Mouse (Mus musculus): Measurements from ENCODE around the gene AW011738. TPM values are rescaled to one million over a fixed set of nuclear protein-coding genes. Genes with fewer than 3 reads are reported as not detected.

The AW011738 gene
- polyA plus RNA-seq, 1 experiment from 2014 or later: 3.2 TPM

DNA sequence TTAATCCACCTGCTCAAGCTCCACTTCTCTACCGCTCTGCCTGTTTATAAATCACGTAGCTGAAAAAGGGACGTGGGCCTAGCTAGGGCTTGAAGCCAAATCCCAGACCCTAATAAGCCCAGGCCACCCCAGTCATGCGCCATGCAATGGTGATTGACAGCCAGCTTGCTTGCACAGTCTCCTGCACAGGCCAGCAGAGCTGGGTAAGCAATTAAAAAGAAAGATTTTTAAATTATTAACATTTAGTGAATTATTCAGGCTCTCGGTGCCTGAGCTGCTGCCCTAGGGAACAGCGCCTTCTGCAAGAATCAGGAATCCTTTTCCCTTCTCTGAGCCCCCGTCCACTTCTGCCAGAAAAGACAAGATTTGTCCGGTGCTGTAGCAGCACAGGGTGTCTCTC is 48.0 kb downstream of the AW011738 start:
- peaks cover 35% of the 10 kb centered on the region for H3K36me3 ChIP-seq
- ATAC-seq (ENCODE audit: extremely low read depth, insufficient number of reproducible peaks, low FRiP score, low TSS enrichment): no peak
- peak overlapping the region; percentile 41; the same call in 1 of the 2 replicates for H3K4me2 ChIP-seq
- peaks cover 47% of the 10 kb centered on the region for H3K27me3 ChIP-seq (replicated peaks)
- WGBS: 73% methylated on average over 8 of the region's 8 CpGs
- H3K9ac ChIP-seq: no peak overlapping the region
- H3K4me1 ChIP-seq: peaks cover 34% of the 10 kb centered on the region
- no peaks in the 10 kb centered on the region for H3K9me3 ChIP-seq
- no peak overlapping the region for H3K4me3 ChIP-seq
- no peak overlapping the region for H3K27ac ChIP-seq (replicated peaks)

DNA sequence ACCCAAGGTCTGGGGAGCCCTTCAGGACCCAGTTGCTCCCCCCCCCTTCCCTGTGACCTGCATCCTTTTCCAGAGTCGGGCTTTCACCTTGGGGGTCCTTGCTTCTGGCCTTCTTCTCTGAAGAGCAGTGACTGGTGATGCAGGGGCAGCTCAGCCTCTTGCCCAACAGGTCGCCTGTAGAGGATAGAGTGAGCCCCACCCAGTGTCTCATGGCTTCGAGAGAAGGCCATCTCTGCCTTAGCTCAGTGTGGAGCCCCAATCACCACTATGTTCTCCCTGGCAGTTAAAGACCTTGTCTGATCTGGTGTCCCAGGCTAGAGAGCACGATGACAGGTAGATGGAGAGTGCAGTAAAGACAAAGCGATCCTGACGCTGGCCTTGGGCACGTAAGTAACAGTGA is 49.0 kb downstream of the AW011738 start:
- H3K27ac ChIP-seq (replicated peaks): 0 out of 2 replicates have a peak overlapping the region, but pooled peaks have one; percentile 1
- no peak; the same call in 1 of the 2 replicates for ATAC-seq (ENCODE audit: extremely low read depth, insufficient number of reproducible peaks, low FRiP score, low TSS enrichment)
- 29% methylated on average over 7 of the region's 7 CpGs for WGBS
- no peak overlapping the region for H3K9ac ChIP-seq
- H3K9me3 ChIP-seq: no peaks in the 10 kb centered on the region
- peaks cover 34% of the 10 kb centered on the region for H3K4me1 ChIP-seq
- H3K4me2 ChIP-seq: peak overlapping the region; percentile 41
- H3K36me3 ChIP-seq: peaks cover 25% of the 10 kb centered on the region
- H3K4me3 ChIP-seq: peak overlapping the region; percentile 18
- peaks cover 47% of the 10 kb centered on the region for H3K27me3 ChIP-seq (replicated peaks)

DNA sequence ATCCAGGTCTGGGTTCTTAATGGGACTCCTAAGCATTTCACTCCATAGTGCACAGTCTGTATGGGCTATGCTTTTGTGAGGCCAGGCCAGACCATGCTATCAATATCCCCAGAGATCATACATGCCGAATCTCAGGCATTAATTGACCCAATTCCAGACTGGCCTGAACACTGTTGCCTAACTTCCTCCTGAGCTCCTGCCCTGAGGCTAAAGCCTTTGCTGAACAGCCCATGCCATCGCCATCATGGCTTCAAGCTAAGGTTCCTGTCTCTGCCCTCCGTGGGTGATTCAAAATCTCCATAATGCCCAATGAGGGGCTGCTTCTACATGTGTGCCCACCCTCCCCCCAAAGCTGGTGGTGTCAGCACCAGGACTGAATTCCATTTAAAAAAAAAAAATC is 49.5 kb downstream of the AW011738 start:
- H3K4me2 ChIP-seq: peak overlapping the region; percentile 41
- no peaks in the 10 kb centered on the region for H3K9me3 ChIP-seq
- ATAC-seq (ENCODE audit: extremely low read depth, insufficient number of reproducible peaks, low FRiP score, low TSS enrichment): no peak
- no peak overlapping the region for H3K9ac ChIP-seq
- H3K27me3 ChIP-seq (replicated peaks): peaks cover 47% of the 10 kb centered on the region
- WGBS: 39% methylated on average over 3 of the region's 3 CpGs
- peak overlapping the region; percentile 25 for H3K27ac ChIP-seq (replicated peaks)
- H3K4me1 ChIP-seq: peaks cover 34% of the 10 kb centered on the region
- H3K36me3 ChIP-seq: peaks cover 20% of the 10 kb centered on the region
- H3K4me3 ChIP-seq: peak overlapping the region; percentile 18

DNA sequence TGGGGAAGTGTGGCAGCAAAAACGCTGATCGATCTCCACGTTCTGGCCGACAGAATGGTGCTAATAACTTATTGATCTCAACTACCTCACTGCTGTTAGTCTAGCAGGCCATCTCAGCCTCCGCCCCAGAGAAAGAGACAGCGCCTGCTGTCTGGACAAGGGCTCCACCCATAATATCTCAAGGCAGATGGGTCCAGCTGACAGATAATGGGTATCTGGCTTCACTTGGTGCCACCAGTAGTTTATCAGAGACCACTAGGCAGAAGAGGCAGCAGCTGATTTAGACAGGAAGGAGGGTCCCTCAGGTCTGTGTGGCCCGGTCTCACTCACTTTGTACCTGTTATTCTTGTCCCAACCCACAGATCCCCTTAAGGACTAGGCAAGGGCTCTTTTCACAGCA is 49.9 kb downstream of the AW011738 start:
- Histone ChIP-seq H3K9ac (no peak overlapping the region), H3K9me3 (no peaks in the 10 kb centered on the region), H3K27me3 (replicated peaks) (peaks cover 47% of the 10 kb centered on the region), H3K4me3 (peak overlapping the region; percentile 18; the same call in 1 of the 2 replicates), H3K4me2 (peak overlapping the region; percentile 41), H3K36me3 (peaks cover 16% of the 10 kb centered on the region), H3K27ac (replicated peaks) (peak overlapping the region; percentile 25; the same call in 1 of the 2 replicates), H3K4me1 (peaks cover 34% of the 10 kb centered on the region)
- ATAC-seq (ENCODE audit: extremely low read depth, insufficient number of reproducible peaks, low FRiP score, low TSS enrichment): peak; percentile 56; the same call in 1 of the 2 replicates
- 39% methylated on average over 7 of the region's 7 CpGs for WGBS

DNA sequence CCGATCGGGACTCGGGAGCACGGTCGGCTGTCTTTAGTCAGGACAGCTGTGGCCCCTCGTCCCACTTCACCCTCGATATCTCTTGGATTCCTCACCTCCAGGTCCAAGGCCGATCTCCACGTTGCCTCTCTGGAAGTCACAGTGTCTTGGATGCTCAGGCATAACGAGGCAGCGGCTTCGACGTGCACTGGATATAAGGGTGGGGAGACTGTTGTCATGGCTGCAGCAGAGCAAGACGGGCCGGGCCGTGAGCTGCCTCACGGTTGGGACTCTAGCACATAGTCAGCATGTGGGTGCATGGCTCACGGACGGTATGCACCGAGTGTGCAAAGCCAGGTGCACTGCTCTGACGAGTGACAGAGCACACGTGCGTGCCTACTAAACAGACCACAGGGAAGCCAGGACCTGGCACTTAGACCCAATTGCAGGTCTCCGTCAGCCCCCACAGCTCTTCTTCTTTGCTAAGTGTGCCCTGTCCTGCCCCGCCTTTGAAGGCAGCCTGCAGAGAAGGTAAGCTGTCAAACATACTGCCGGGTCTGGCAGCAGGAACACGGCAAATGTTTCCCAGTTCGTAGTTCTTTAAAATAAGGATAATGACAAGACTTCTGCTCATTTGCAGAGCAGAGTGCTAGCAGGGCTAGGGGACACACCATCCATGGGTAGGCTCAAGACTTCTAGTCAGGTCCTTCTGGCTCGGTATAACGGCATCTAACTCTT is 51.4 kb downstream of the AW011738 start:
- H3K27me3 ChIP-seq (replicated peaks): peaks cover 47% of the 10 kb centered on the region
- H3K4me1 ChIP-seq: peaks cover 28% of the 10 kb centered on the region
- peak overlapping the region; percentile 69 for H3K4me2 ChIP-seq
- peak overlapping the region; percentile 61 for H3K27ac ChIP-seq (replicated peaks)
- peaks cover under 1% of the 10 kb centered on the region; the same call in 1 of the 2 replicates for H3K36me3 ChIP-seq
- peak; percentile 73 for ATAC-seq (ENCODE audit: extremely low read depth, insufficient number of reproducible peaks, low FRiP score, low TSS enrichment)
- WGBS: 2% methylated on average over 26 of the region's 30 CpGs
- no peaks in the 10 kb centered on the region for H3K9me3 ChIP-seq
- peak overlapping the region; percentile 46 for H3K4me3 ChIP-seq
- peak overlapping the region; percentile 71 for H3K9ac ChIP-seq

Small RNA genes within 50 kb of the gene (microRNA-seq; reads per million reads assigned to microRNA genes)
- 3.9 reads per million, percentile 16 among the genes with 10 or more reads in this experiment for gene Mir7658

Other genes starting within 250 kb of the AW011738 start
- 20.3 and 32.8 TPM in 2 replicates for gene C1qtnf12, start 241.0 kb upstream of the AW011738 start, polyA plus RNA-seq (2015; fragmentation: Nextera tagmentation; extraction: Ambion mirVana)
- 8.8 and 10.7 TPM in 2 replicates for gene B3galt6, start 210.7 kb upstream of the AW011738 start, polyA plus RNA-seq (2015; fragmentation: Nextera tagmentation; extraction: Ambion mirVana)
- gene Sdf4, start 210.4 kb upstream of the AW011738 start, polyA plus RNA-seq (2015; fragmentation: Nextera tagmentation; extraction: Ambion mirVana): 127 and 136 TPM in 2 replicates
- gene Tnfrsf4, start 189.5 kb upstream of the AW011738 start, polyA plus RNA-seq (2015; fragmentation: Nextera tagmentation; extraction: Ambion mirVana): 0.42 and 0.47 TPM in 2 replicates
- gene Tnfrsf18, start 177.1 kb upstream of the AW011738 start, polyA plus RNA-seq (2015; fragmentation: Nextera tagmentation; extraction: Ambion mirVana): 1.9 and 2.0 TPM in 2 replicates
- 0.60 and 0.66 TPM in 2 replicates for gene Ttll10, start 143.9 kb upstream of the AW011738 start, polyA plus RNA-seq (2015; fragmentation: Nextera tagmentation; extraction: Ambion mirVana)
- 16.2 and 18.0 TPM in 2 replicates for gene 9430015G10Rik, start 93.3 kb upstream of the AW011738 start, polyA plus RNA-seq (2015; fragmentation: Nextera tagmentation; extraction: Ambion mirVana)
- gene Rnf223, start 72.8 kb upstream of the AW011738 start, polyA plus RNA-seq (2015; fragmentation: Nextera tagmentation; extraction: Ambion mirVana): 0.16 and 0.22 TPM in 2 replicates
- 43.8 and 45.3 TPM in 2 replicates for gene Agrn, start 5.8 kb upstream of the AW011738 start, polyA plus RNA-seq (2015; fragmentation: Nextera tagmentation; extraction: Ambion mirVana)
- 3.5 and 4.3 TPM in 2 replicates for gene Isg15, start 2.5 kb upstream of the AW011738 start, polyA plus RNA-seq (2015; fragmentation: Nextera tagmentation; extraction: Ambion mirVana)
- 2.7 and 3.0 TPM in 2 replicates for gene Perm1, start 12.6 kb downstream of the AW011738 start, polyA plus RNA-seq (2015; fragmentation: Nextera tagmentation; extraction: Ambion mirVana)
- 13.1 and 13.3 TPM in 2 replicates for gene Plekhn1, start 31.6 kb downstream of the AW011738 start, polyA plus RNA-seq (2015; fragmentation: Nextera tagmentation; extraction: Ambion mirVana)
- gene Noc2l, start 32.7 kb downstream of the AW011738 start, polyA plus RNA-seq (2015; fragmentation: Nextera tagmentation; extraction: Ambion mirVana): 39.3 and 41.8 TPM in 2 replicates
- gene Samd11, start 52.4 kb downstream of the AW011738 start, polyA plus RNA-seq (2015; fragmentation: Nextera tagmentation; extraction: Ambion mirVana): 1.2 TPM in 2 replicates
- not detected in 2 replicates for gene Vmn2r-ps159, start 127.8 kb downstream of the AW011738 start, polyA plus RNA-seq (2015; fragmentation: Nextera tagmentation; extraction: Ambion mirVana)